Mouse (Mus musculus): ENCODE results near the gene Gm11032. TPM values are rescaled to one million over a fixed set of nuclear protein-coding genes. Genes with fewer than 3 reads are reported as not detected.

Gene Gm11032
- total and polyA plus RNA-seq, 3 experiments, result not detected

GRCm38 (mm10) chr11:4593849-4594607 lies 25.8 kb upstream of the Gm11032 start:
- peak; percentile 80 for DNase-seq (ENCODE audit: low read depth, low spot score)
- Histone ChIP-seq H3K4me1 (ENCODE audit: control insufficient read depth in 1 of 2, insufficient read depth in 2 of 2, low read length in 2 of 2) (peaks cover 7 to 26% of the 10 kb centered on the region in 2 experiments), H3K9ac (ENCODE audit: control insufficient read depth, low read depth, low read length, poor library complexity, severe bottlenecking) (peak overlapping the region; percentile 79)
- no peak for TF ChIP-seq TCF12 (IDR thresholded peaks at IDR 0.05; ENCODE audit: low read depth, low read length)
- peak; percentile 54; the same call in 1 of the 2 replicates for TF ChIP-seq CHD1 (IDR thresholded peaks at IDR 0.05; ENCODE audit: low read depth, low read length)
- no peak; the same call in 1 of the 2 replicates for TF ChIP-seq ZC3H11A (IDR thresholded peaks at IDR 0.05; ENCODE audit: low read depth, low read length)
- 0 out of 2 replicates have a peak, but pooled peaks have one; percentile 30 for TF ChIP-seq GABPA (IDR thresholded peaks at IDR 0.05; ENCODE audit: low read depth, low read length)
- TF ChIP-seq MYB (IDR thresholded peaks at IDR 0.05; ENCODE audit: low read depth, low read length), result no peak
- no peak for TF ChIP-seq TAL1 (IDR thresholded peaks at IDR 0.05; ENCODE audit: low read length)
- TF ChIP-seq ZNF384 (IDR thresholded peaks at IDR 0.05; ENCODE audit: low read depth, low read length), result peak; percentile 77
- peak; percentile 38; the same call in 1 of the 2 replicates for TF ChIP-seq KAT2A (conservative IDR thresholded peaks at IDR 0.05; ENCODE audit: low read depth, low read length)
- TF ChIP-seq MAX (IDR thresholded peaks at IDR 0.05; ENCODE audit: low read length), result no peak; the same call in none of the 2 replicates
- TF ChIP-seq EP300 (IDR thresholded peaks at IDR 0.05; ENCODE audit: low read depth in 1 of 2, low read length in 2 of 2), result peak in 1 of 2 experiments; percentile 28; a peak in 1 of 4 replicates
- TF ChIP-seq E2F4 (IDR thresholded peaks at IDR 0.05; ENCODE audit: borderline replicate concordance, low read depth, low read length), result no peak
- TF ChIP-seq TBP (IDR thresholded peaks at IDR 0.05; ENCODE audit: low read depth, low read length), result 0 out of 2 replicates have a peak, but pooled peaks have one; percentile 57
- no peak for TF ChIP-seq MAFK (IDR thresholded peaks at IDR 0.05; ENCODE audit: borderline replicate concordance, low read depth, low read length)
- TF ChIP-seq RAD21 (IDR thresholded peaks at IDR 0.05; ENCODE audit: low read depth, low read length), result peak; percentile 7
- no peak for TF ChIP-seq GATA1 (IDR thresholded peaks at IDR 0.05; ENCODE audit: low read depth, low read length)
- no peak for TF ChIP-seq MEF2A (IDR thresholded peaks at IDR 0.05; ENCODE audit: extremely low read depth, insufficient replicate concordance, low read depth, low read length, poor library complexity, severe bottlenecking)
- no peak for TF ChIP-seq USF2 (IDR thresholded peaks at IDR 0.05; ENCODE audit: borderline replicate concordance in 1 of 2, insufficient read depth in 1 of 2, low read depth in 1 of 2, low read length in 2 of 2)
- 0 out of 2 replicates have a peak, but pooled peaks have one; percentile 52 for TF ChIP-seq MYC (IDR thresholded peaks at IDR 0.05; ENCODE audit: low read depth, low read length)
- 0 out of 2 replicates have a peak, but pooled peaks have one; percentile 13 for TF ChIP-seq RCOR1 (IDR thresholded peaks at IDR 0.05; ENCODE audit: low read depth, low read length)
- no peak for TF ChIP-seq MAZ (IDR thresholded peaks at IDR 0.05; ENCODE audit: low read depth, low read length)
- peak; percentile 77 for TF ChIP-seq MXI1 (IDR thresholded peaks at IDR 0.05; ENCODE audit: low read depth, low read length)
- TF ChIP-seq ZKSCAN1 (IDR thresholded peaks at IDR 0.05; ENCODE audit: low read depth, low read length), result no peak
- TF ChIP-seq BHLHE40 (IDR thresholded peaks at IDR 0.05; ENCODE audit: borderline replicate concordance, low read depth, low read length), result peak; percentile 23; the same call in 1 of the 2 replicates
- no peak for TF ChIP-seq POLR2AphosphoS5 (IDR thresholded peaks at IDR 0.05; ENCODE audit: borderline replicate concordance, low read depth, low read length)
- peak; percentile 10; the same call in 1 of the 2 replicates for TF ChIP-seq HCFC1 (IDR thresholded peaks at IDR 0.05; ENCODE audit: low read depth, low read length)
- no peak for TF ChIP-seq JUND (IDR thresholded peaks at IDR 0.05; ENCODE audit: low read depth, low read length)
- TF ChIP-seq SIN3A (IDR thresholded peaks at IDR 0.05; ENCODE audit: low read length), result peak; percentile 59; the same call in 1 of the 2 replicates
- TF ChIP-seq NRF1 (IDR thresholded peaks at IDR 0.05; ENCODE audit: insufficient read depth, low read depth, low read length, poor library complexity, severe bottlenecking), result no peak
- no peak for TF ChIP-seq ELF1 (IDR thresholded peaks at IDR 0.05; ENCODE audit: low read depth, low read length)
- peak; percentile 28; the same call in 1 of the 2 replicates for TF ChIP-seq SMC3 (IDR thresholded peaks at IDR 0.05; ENCODE audit: low read depth, low read length)
- peak in 1 of 3 experiments; percentile 17; a peak in 1 of 6 replicates for TF ChIP-seq CTCF (IDR thresholded peaks at IDR 0.05 in 2 of 3, conservative IDR thresholded peaks at IDR 0.05 in 1 of 3; ENCODE audit: control insufficient read depth in 1 of 3, insufficient read depth in 1 of 3, low read depth in 2 of 3, low read length in 3 of 3, poor library complexity in 1 of 3, severe bottlenecking in 1 of 3)
- peak; percentile 51; the same call in 1 of the 2 replicates for TF ChIP-seq UBTF (IDR thresholded peaks at IDR 0.05; ENCODE audit: borderline replicate concordance, insufficient read depth, low read depth, low read length)
- TF ChIP-seq NELFE (IDR thresholded peaks at IDR 0.05; ENCODE audit: low read depth, low read length), result no peak
- TF ChIP-seq CHD2 (IDR thresholded peaks at IDR 0.05; ENCODE audit: low read length), result no peak

More at GRCm38 (mm10) chr11:4593849-4594607, 25.8 kb upstream of the Gm11032 start:
- Histone ChIP-seq H3K36me3 (ENCODE audit: control insufficient read depth in 1 of 2, insufficient read depth in 2 of 2, low read length in 2 of 2) (peaks cover under 1 to 40% of the 10 kb centered on the region in 2 experiments; a peak in 3 of 4 replicates), H3K27me3 (ENCODE audit: control insufficient read depth in 1 of 2, insufficient read depth in 2 of 2, low read length in 2 of 2) (no peaks in the 10 kb centered on the region), H3K9me3 (replicated peaks; ENCODE audit: insufficient read depth, low read length) (no peaks in the 10 kb centered on the region), H3K27ac (ENCODE audit: control insufficient read depth, low read depth, low read length) (peak overlapping the region; percentile 85), H3K4me3 (ENCODE audit: control insufficient read depth in 1 of 2, insufficient read depth in 1 of 2, low read depth in 2 of 2, low read length in 2 of 2) (peak overlapping the region; percentile 72 to 96), H3K79me2 (ENCODE audit: control insufficient read depth, insufficient read depth, low read length, poor library complexity) (peaks cover 44% of the 10 kb centered on the region)
